Mouse (Mus musculus): ENCODE results near the gene Ppm1f.
"Not testable (repeated sequence)": the region's sequence is repeated elsewhere in the genome, so short reads cannot be mapped to it uniquely, and the experiment has no call there.

Ppm1f gene

DNA sequence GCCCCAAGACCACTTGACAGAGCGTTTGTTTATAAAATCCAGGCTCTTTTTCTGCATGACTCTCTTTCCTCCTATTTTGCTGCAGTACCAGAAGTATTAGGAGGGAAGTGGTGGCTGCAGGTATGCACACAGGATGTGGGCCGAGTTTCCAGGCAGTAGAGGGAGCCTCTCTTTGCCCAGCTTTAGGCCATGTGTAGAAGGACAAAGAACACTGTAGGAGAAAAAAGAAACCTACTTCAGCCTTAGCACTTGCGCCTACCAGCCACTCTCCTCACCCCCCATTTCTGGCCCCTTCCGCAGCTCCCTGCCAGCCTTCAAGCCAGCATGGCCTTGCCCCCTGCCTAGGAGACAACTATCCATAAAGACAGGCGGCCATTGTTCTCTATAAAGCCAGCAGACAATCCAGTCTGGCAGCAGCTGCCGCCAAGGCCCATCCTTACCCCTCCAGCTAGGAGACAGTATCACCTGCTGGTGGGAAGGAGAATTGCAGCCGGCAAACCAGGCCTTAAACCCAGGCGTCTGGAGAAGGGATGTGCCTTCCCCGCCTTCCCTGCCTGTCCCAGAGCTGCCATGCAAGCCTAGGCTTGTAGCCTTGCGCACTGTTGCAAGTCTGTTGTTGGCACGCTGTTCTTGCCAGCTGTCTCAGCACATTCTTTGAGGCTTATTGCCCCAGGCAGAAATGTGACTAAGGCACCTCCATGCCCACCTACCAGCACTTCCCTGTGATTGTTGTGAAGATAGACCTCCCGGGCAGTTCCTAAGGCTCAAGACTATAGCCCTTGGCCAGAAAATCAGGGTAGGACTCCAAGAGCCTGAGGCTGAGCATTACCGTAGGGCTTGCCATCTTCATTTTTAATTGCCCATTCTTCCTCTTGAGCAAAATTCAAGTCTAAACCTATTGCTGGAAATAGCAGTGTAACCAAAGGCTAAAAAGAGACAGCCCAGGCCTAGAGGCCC, 15.7 kb downstream of the Ppm1f start:
- peak; percentile 84 for DNase-seq

DNA sequence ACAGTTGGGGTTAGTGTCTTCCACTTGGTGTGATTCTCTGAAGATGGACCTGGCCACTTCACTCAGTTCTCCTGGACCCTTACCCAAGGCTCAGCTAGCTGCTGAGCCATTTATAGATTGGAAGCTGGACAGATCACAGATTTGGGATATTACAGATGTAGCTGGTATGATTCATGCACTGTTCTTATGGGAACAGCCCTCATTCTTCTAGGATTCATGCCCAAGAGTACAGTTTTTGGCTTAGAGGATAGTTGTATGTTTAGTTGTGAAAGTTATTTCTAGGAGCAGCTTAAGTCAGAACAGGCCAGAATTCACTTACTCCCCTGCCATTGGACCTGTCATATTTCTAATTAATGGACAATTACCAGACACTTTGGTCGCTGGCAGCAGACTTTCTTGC, 17.2 kb downstream of the Ppm1f start:
- DNase-seq, result no peak

DNA sequence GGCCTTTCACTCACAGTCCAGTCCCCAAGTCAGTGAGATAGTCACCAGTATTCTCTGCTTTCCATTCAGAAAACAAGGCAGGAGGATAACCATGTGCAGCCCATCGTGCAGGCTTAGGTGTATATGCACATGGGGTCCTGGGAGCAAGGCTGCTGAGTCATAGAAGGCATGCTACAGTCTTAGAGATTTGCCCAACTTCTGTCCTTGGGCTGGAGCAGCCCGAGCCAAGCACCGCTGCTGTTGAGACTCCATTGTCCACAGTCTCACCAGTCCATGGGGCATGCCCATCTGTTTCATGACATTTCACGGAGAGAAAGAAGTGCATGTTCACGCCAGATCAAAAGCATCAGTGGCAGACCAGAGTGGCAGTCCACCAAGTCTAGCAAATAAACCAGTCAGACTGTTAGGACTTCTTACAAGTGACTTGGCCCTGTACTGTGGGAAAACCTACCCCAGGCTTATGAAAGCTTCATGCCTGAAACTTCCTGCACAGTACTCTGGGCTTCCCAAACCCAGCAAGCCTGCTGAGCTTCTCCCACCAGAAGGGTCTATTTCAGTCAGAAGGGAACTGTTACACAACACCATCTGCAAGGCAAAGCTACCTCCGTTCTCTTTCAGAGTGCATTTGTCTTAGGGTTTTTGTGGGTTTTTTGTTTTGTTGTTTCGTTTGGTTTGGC, 22.3 kb downstream of the Ppm1f start:
- DNase-seq, result no peak

DNA sequence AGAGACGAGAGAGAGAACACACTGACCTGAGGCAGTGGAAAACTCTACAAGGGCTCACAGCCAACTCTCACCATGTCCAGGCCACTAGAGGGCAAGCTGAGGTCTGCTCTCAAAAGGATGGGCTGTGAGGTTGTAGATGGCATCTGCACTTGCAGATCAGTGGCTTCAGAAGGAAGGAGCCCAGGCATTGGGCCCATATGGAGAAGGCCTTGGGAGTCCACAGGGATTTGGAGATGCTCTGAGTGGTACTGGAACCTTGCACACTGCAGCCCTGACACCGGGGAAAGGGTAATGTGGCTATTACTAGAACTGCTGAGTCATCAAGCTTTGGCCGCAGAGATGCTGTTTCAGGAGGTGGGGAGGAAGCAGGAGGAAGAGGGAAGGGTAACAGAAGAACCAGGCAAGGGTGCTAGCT, 24.8 kb downstream of the Ppm1f start:
- peak; percentile 22 for DNase-seq

DNA sequence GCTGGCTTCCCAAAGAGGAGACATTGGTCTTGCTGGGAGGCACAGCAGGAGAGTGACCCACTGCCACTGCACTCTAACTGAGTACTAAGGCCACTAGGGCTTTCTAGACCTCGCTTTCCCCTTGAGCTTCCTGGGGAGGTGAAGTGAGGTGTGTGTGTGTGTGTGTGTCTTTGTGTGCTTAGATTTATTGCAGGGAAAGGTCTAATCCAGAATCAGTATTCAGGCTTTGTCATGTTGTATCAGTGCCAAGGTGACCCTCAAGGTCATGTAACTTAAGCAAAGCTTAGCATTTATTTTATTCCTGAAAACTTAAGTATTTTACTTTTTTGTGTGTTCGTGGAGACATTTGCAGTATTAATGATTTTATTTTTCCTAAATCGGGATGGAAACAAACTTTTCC, 28.2 kb downstream of the Ppm1f start:
- DNase-seq, result no peak

DNA sequence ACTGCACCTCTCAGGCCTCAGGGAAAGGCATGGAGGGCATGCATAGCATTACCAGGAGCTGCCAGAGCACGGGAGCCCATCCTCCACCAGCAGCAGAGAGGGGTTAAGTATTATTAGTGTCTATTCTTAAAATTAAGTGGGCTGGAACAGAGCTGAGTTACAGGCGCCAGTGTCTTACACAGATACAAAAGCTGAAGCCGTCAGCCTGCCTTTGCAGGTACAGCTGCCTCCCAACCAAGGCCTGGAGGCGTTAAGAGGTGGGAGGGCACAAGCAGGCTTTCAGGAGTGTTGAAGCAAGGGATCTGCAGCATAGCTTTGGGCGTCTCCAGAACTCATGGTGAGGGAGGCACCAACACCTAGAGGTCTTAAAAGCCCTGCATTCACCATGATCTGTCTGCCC, 30.3 kb downstream of the Ppm1f start:
- DNase-seq, result no peak

DNA sequence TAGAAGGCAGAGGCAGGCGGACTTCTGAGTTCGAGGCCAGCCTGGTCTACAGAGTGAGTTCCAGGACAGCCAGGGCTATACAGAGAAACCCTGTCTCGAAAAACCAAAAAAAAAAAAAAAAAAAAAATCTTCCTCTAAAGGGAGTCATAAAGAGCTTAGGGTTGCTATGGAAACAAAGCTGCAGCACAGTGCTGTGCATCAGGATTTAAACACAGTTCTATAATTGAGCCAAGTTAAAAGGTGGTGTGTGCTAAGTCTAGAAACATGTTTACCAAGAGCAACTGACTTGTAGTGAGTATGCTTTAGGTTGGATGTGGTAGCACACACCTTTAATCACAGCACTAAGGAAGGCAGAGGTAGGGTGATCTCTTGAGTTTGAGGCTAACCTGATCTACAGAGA, 32.6 kb downstream of the Ppm1f start:
- DNase-seq, result not testable (repeated sequence)

DNA sequence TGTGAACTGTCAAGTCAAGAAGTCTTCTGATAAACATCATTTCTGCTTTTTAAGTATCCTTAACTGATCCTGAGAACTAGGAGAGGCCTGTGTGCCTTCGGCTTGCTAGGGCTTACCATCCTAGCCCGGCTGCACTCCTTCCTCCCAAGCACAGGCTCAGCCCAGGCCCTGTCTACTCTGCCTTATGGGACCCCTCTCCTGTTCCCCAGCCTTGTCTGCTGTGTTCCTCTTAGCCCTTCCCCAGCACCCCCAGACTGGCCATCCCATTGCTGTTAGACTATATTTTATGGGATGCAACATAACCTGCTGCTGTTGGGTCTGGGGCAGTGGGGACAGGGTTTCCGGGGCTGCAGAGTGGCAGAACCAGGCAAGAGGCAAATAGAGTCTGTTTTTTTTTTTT, 34.1 kb downstream of the Ppm1f start:
- DNase-seq, result no peak

DNA sequence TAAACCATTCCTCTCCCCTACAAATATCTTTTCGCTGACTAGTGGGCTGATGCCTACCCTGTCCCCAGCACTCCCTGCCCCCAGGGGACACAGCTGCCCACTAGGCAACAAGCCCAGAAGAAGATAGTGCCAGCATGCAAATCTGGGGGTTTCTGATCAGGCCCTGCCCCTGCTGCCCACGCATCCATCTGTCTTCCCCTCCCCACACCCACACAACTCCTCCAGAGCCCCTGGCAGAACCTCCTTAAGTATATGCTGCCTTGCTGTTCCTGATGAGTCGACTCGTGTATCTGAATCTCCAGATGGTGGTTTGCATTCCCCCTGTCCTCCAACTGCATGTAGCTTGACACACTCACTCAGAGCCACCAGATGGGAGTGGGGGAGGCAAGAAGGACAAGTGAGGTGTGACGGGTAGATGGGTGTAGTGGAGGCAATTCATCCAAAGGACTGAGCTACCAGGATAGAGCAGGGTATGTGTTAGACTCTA, 34.6 kb downstream of the Ppm1f start:
- no peak for DNase-seq

DNA sequence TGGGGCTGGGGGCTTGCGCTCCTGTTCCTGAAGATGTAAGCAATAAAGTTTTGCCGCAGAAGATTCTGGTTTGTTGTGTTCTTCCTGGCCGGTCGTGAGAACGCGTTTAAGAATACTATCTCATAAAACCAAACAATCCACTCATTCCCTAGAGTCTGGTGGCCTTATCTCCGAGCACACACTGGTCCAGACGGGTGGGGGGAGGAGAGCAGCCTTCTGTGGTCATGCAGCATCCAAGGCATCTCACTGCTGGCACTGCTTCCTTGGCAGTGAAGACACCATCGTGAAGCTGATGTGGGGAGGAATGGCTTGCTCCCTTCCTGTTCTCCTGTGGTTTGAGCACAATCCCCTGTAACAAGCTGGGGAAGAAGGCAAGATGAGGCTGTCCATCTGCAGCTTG, 43.3 kb downstream of the Ppm1f start:
- DNase-seq, result no peak

DNA sequence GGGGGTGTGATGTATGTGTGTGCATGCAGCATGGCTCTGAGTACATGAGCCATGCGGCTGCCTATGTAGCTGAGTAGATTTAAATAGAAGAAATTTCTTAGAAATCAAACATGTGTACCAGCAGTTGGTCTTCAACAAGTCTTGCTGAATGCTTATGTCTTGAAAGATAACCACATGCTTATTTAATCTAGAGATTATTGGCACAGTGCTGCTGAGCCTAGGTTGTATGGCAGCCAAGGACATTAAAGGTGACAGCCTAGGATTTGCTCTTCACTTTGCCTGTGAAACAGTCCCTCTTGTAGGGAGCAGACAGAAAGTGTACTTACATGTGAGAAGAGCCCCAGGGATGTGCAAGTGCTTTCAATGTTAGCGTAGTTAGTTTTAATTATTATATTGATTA, 44.8 kb downstream of the Ppm1f start:
- DNase-seq, result no peak

DNA sequence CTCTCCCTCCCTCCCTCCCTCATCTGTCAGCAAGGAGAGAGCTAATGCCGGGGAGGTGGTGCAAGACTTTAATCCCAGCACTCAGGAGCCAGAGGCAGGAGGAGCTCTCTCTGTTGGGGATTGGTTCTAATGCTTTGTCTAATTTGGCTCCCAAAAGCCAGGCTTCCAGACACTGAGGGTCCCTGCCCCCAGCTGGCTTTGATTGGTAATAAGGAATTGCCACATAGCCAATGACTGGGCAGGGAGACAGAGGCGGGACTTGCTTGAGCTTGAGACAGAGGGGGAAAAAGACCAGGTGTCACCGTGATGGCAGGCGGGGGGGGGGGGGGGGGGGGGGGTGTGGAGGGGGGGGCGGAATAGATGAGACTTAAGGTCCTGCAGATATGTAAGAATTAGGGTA, 62.3 kb downstream of the Ppm1f start:
- DNase-seq, result no peak

DNA sequence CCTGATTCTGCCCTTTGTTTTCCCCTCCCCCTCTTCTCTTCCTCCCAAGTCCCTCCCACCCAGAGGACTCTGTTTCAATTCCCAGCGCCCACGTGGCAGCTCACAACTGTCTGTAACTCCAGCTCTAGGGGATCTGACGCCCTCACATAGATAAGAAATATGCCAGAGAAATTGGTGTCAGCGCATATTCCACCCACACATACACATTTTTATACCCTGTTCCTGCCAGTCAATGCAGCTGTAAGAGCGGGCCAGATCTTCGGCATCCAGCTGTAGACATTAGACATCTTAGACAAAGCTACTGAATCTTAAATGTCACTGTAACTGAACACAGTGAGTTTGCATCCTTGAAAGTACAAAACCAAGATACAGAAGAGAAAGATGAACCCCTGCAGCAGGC, 63.6 kb downstream of the Ppm1f start:
- DNase-seq, result no peak

DNA sequence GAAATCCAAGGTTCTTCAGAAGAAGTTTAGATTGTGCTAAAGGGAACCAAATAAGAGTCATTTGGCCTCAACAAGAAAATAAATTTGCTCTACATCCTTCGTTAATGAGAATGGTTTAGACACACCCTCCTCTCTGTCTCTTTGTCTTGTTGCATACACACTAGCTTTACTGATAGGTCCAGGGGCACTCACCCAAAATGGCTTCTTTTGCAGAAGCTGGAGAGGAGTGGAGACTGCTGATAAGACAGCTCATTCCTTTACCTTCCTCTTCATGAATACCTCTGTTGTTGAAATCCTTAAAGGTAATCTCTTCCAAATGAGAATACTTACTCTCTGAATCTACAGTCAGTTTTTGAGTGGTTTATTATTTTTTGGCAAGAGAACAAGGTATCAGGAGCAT, 68.9 kb downstream of the Ppm1f start:
- DNase-seq, result no peak

DNA sequence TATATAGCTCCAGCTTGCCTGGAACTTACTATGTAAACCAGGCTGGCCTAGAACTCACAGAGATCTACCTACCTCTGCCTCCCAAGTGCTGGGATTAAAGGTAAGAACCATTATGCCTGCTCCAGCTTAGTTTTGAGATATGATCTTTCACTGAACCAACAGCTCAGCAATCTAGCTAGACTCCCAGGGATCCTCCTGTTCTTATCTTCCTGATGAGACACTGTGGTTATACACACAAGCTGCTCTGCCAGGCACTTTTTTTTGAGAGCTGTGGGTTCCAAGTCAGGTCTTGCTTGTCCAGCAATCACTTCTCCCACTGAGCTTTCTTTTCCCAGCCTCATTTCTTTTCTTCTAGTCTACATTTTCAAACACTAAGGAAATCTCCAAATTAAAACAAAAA, 70.0 kb downstream of the Ppm1f start:
- no peak for DNase-seq

All from thymus, postnatal 4 days (tissue).